Mouse (Mus musculus): Measurements from ENCODE around the gene Hbq1a.
A peak's percentile ranks its signal among the peaks of the same experiment; 100 is the strongest.
"Not testable (repeated sequence)": the region's sequence is repeated elsewhere in the genome, so short reads cannot be mapped to it uniquely, and the experiment has no call there.

The Hbq1a gene

DNA sequence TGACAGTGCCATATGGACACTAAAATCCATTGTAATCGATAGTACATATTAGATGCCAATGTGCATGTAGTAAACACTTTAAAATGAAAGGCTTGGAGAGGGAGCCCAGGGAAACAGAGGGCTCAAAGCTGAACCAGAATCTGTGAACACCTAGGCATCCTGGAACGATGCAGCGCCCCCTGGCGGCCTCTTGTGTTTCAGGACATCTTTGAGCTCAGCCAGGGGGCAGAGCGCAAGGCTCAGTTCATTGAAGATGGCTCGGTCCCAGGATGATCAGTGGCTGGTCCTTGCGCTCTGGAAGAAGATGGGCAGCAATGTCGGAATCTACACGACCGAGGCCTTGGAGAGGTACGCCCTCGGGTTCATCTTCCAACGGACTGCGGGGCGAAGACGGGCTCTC lies at the start of gene Hbq1a:
TSS of gene Hbq1a (plus strand) at position 205 of the 400 bp plus-strand sequence.
- DNase-seq (ENCODE audit: low spot score in 2 of 2): peak; percentile 35 to 58

DNA sequence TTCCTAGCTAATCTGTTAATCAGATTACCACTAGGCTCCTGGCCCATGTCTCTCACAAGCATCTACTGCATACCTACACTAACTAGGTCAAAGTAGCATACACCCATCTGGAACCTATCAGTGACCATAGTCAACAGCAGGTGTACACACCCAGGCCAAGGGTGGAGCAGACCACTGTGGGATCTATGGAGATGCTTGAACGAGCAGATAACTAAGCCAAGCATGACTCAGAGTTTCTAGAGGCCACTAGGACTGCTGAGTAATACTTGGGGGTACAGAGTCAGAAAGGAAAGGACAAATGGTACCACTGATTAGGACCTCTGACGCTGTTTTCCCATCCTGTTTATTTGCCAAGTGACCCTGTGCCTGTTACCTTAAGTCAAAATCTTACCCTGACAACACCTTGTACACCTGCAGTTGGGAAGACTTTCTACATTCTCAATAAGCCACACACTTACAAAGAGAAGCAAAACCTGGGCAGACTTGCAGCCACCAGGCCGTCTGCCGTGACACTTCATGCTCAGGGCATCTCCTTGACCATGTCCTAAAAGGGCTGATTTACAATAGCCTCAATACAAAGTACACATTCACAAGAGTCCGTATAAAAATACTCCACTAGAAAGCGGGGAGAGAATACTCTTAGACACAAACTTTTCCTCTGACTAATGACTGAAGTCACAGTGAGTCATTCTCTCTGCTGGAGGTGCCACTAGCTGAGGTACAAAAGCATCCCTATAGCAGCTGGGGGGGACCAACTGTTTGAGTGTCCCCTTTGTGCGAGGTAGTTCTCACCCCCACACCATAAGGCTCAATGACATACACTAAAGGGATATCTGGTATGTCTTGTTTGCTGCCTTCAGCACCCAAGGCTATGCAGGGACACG lies 48.7 kb upstream of the Hbq1a start:
- DNase-seq (ENCODE audit: low spot score in 2 of 2): no peak

DNA sequence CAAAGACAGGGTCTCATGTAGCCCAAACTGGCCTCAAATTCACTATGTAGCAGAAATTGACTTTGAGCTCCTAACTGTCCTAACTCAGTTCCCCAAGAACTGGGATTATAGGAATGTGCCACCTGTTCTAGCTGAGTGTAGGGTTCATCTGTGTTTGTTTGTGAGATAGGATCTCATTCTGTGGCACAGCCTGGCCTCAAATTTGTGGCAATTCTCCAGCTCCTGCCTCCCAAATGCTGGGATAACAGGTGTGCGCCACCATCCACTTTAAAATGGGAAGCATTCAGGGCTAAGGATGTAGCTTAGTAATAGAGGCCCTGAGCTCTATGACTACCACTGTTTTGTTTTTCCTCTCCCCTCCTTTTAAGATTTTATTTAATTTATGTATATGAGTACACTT lies 46.7 kb upstream of the Hbq1a start:
- no peak for DNase-seq (ENCODE audit: low spot score in 2 of 2)

DNA sequence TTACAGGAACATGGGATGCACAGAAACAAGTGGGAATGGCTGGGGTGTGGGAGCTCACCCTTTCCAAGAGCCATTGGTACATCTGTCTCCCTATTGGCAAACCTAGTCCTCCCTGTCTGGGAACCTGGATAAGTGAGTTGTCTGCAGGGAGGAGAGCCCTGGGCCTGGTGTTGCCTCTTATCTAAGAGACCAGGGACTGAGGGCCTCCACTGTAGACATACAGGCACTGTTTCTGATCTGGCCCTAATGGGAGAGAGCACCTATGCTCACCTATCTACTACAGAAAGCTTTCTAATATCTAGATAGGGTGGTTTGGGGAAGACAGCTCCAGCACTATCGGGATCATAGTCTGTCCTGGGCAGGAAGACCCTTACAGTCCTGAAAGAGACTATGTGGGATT lies 43.7 kb upstream of the Hbq1a start:
- DNase-seq (ENCODE audit: low spot score in 2 of 2): no peak

DNA sequence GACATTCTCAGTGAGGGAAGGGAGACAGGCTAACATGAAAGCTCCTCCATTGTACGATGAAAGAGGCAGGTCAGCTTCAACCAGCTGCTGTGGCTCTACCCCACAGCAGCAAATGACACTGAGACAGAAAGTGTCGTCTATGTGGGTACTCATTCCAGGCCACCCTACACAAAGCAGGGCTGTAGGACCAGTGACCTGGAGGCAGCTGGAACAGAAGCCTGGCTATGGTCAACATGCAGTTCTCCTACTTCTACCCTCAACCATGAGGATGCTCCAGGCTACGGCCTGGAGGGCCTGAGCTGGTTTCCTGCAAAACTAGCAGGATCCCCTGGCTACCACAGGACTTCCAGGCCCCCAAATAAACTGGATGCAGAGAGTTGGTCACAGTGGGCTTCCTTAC lies 43.3 kb upstream of the Hbq1a start:
- DNase-seq (ENCODE audit: low spot score in 2 of 2): no peak

DNA sequence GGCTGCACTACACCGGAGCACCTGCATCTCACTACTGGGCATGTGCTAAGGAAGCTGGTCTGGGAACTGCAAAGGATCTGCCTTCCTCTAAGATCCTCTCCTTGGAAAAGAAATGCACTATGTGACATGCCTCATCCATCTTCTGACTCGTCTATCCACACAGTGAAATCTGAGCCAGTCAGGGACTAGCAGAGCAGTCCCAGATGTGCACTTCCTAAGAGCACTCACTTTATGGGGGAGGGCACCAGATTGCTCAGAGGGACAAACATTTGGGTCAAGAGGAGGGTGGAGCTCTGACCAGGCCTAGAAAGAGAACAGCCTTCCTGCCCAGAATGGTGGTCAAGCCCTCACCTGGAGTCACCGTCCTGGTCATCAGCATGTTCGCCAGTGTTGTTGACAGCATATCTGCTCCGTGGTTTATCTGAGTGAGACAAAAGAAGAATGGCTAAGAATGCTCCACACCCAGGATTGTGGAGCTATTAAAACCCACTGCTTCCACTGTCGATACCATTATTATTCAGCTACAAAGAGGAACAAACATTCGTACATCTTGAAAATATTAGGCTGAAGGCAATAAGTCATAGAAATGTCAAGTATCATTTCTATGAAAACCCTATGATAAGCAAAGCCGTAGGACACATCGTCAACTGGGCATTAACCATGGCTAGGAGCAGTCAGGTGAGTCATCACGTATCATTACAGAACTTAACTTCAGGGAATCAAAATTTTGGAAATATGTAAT lies 37.0 kb upstream of the Hbq1a start:
- DNase-seq (ENCODE audit: low spot score in 2 of 2): no peak

DNA sequence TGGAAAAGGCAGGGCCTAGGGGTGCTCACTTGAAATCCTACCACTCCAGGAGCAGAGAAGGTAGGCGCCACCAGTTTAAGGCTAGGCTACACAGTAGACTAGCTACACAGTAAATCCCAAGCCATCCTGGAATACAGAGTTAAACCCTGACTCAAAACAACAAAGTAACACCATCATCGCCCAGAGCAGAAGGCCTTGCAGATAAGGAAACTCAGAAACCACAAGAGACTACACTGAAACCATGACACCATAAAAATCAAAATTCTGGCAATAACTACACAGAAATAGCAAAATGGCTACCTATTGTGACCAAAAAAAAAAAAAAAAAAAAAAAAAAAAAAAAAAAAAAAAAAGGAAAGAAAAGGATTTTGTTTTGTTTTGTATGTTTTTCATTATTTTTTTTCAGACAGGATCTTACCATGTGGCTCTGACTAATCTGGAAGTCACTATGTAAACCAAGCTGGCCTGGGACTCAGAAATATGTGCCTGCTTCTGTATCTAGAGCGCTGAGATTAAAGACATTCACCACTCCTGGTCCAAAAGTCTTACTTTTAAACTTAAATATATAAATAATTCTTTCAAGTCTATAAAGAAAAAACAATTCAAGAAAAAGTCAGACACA lies 34.6 kb upstream of the Hbq1a start:
- DNase-seq (ENCODE audit: low spot score in 2 of 2): no peak

DNA sequence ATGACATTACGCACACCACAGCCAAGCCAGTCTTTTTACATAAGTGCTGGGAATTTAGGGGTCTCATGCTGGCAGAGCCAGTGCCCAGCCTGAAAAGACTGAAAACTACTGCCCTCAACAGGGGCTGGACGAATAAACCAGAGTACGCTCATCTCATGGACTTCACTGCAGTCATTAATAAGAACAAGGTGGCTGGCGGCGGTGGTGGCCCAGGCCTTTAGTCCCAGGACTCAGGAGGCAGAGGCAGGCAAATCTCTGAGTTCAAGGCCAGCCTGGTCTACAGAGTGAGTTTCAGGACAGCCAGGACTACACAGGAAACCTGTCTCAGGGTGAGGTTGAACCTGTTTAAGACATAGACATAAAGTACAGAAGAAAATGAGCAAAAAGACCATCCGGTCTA lies 33.7 kb upstream of the Hbq1a start:
- no peak for DNase-seq (ENCODE audit: low spot score in 2 of 2)

DNA sequence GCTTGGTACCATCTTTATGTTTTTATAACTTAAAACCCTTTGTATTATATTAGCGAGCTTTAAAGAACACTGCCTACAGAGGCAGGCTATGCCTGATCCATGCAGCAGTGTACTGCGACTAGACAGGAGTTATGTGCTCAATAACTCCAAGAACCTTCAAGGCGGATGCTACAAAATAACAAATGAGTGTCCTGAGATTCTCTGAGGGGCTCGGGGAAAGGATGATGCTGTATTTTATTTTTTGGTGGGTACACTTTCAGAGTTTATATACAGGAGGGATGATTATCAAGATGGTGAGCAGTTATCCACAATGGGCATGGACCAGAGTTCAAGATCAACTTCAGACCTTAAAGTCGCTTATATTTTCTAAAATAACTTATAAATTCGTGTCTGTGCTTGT lies 33.1 kb upstream of the Hbq1a start:
- DNase-seq (ENCODE audit: low spot score in 2 of 2): no peak

DNA sequence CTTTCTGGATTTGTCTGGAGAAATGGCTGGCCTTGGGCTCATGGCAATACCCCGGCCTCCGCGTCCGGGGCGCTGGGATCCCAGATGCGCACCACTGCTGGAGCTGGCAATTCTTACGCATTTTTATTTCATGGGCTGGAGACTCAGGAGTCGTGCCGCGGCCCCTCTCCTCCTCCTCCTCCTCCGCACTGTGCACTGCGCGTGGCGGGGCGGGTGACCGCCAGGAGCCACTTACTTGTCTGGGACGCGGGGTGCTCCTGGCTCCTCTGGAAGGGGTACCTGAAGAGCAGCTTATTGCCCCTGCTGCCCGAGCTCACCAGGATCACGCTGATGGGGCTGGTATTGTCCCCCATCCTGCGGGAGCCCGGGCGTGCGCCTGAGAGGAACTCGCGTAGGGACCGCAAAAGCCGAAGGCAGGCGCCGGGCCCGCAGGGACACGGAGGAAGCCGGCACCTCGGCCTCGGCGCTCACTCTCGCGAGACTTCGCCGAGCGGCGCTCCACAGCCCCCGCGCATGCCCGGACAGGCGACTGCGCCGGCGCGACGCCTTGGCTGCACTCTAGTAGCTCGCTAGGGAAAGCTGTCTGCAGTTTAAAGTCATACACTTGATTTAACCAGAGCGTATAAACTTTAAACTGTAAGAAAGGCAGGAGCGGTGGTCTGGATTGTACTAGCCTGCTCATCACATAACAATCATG lies 32.5 kb upstream of the Hbq1a start, which contains the start of gene Nprl3:
TSS of gene Nprl3 (minus strand) at position 520 of the 697 bp plus-strand sequence.
- DNase-seq (ENCODE audit: low spot score in 2 of 2): peak; percentile 93

DNA sequence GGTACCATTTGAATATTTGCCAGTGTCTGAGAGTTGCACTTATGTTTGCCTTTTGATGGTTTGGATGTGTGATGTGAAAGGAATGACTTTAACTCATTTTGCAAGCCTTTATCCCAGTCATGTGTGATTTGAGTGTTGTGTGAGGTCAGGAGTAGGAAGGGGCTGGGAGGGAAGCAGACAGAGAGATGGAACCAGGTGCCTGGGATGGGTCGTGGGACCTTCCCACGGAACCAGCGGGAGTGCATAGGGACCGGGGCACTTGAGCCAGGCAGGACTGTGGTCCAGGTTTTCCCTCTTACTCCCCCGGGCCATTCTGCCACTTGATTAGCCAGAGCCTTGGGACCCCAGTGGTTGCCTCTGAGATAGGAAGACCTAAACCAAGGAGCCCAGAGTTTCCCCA lies 31.9 kb upstream of the Hbq1a start:
- no peak for DNase-seq (ENCODE audit: low spot score in 2 of 2)

DNA sequence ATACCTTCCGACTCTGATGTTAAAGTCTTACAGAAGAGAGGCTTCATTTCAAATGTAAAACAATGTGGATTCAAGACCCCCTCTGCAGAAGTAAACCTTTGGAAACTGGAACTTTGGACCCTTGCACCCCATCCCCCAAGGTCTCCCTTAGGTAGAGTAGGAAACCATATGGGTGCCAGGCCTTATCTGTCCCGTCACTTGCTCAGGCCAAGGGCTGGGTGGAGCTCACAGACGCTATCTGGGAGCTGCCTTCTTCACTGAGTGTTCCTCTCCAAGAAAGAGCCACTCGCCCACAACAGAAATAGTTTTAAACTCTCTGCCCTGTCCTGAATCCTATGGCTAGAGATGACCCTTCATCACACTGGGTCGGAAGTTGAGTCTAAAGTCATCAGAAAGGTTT lies 30.9 kb upstream of the Hbq1a start:
- DNase-seq (ENCODE audit: low spot score in 2 of 2): no peak

DNA sequence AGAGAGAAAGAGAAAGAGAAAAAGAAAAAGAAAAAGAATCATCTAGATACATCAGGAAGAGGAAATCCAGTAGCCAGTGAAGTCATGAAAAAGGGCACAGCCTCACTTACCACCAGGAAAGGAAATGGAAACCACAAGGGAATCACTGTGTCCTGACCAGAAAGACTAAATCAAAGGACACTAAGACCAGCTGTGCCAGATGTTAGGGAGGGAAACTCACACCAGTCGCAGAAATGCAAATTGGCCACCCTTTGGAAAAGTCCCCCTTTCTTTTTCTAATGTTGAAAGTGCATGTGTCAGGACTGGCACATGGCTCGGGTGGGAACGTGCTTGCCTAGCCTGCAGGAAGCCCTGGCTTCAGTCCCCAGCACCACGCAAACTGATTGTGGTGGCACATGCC lies 28.7 kb upstream of the Hbq1a start:
- no peak for DNase-seq (ENCODE audit: low spot score in 2 of 2)

DNA sequence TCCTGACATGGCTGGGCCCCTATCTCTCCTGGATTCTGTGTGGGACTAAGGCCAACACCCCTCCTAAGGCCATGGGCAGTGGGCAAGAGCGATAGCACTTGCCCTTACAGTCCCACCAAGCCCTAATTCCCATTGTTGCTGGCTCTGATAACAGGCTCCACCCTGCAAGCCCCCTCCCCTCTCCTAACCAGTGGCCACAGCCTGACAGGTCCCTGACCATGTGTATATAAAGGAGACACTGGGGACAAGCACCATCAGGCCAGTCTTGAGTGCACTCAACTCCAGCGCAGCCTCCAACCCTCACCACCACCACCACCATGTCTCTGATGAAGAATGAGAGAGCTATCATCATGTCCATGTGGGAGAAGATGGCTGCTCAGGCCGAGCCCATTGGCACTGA lies 23.5 kb upstream of the Hbq1a start, which contains the start of gene Hba-x:
TSS of gene Hba-x (plus strand) at position 54 of the 400 bp plus-strand sequence.
- DNase-seq (ENCODE audit: low spot score in 2 of 2): no peak

DNA sequence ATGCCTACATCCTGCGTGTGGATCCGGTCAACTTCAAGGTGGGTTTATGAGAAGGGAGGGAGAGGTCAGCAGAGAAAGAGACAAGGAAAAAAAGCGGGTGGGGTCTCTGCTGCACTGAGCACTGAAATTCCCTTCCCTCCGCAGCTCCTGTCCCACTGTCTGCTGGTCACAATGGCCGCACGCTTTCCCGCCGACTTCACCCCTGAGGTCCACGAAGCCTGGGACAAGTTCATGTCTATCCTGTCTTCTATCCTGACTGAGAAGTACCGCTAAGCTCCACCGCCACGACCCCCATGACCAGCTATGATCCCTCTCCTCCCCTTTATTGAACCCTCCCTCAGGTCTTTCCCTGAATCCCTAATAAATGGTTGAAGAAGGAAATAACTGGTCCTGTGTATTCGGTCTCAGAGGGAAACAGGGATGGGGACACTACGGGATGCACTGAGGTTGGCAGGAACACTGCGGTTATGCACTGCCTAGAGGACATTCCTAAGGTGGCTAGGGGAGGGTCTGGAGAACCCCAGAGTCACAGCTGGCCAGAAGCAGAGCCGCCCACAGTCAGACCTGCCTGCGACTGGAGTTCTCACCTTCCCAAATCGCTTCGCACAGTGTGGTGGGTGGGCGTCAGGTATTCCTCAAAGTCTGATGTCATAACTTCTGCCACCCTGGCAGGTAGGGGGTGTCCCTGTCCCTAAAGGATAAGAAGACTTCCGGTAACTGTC lies 22.0 kb upstream of the Hbq1a start:
- DNase-seq (ENCODE audit: low spot score in 2 of 2): no peak

DNA sequence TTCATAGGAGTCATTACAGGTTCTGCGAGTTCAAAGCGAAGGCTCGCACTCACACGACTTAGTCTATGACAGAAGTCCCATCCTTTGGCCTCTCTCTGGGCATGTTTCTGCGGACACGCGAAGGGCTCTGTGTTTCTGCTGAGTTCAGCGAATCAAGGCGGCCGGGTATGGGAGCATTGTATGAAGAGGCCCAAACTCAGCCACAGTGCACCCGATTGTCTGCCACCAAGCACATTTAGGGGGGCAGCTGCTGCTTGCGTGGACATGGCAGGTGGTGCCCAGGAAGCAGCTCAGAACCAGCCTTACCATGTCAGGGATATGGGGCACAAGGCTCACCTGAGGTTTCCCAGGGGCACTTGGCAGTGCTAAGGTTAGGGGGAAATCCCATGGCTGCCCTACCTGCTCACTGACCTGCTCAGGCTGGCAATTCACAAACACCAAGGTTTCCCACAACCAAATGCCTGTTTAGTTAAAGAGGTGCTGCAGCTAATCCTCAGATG lies 21.4 kb upstream of the Hbq1a start:
- no peak for DNase-seq (ENCODE audit: low spot score in 2 of 2)

DNA sequence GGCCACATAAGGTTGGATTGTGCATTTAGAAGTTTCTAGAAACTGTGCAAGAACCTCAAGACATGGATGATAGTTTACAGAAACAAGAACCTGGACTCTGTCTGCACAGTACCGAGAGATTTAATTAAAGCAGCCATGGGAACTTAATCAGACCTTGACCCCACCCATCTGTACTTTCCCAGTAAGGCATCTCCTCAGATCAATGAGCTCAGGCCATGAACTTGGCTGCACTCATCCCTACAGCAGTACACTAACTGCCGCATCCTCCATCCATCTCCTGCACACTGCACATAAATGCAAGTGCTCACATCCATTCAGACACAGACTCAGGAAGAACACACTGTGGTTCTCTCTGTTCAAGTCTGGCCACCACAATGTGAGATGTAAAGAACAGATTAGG lies 19.2 kb upstream of the Hbq1a start:
- DNase-seq (ENCODE audit: low spot score in 2 of 2): no peak

DNA sequence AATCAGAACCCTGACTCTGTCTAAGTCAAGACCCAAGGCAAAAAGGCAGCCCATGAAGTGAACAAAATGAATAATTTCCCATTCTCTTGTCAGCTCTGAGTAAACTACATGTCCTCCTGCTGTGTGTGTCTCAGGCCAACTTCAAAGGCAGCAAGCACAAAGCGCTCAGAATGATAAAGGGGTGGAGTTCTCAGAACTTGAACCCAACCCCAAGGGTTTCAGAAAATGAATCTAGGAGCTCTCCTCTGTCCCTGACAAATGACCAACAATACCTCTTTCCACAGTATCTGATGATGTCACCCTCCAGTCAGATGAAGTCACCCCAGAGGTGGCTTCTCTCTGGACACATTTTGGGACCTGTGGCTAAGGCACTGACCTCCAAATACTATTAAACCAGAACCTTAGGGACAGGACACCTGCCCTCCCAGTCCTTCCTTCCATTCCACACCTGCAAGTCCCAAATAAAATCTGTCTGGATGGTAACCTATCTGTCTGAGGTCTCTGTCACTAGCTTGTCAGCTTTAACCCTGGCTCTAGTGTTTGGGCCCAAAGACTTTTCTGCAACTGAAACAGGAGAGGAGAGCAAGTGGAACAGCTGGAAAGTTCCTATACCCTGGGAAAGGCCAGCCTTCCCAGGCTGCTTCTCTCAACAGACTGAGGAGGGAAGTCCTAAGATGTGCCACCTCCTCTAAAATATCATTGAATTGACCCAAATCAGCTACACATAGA lies 18.3 kb upstream of the Hbq1a start:
- no peak for DNase-seq (ENCODE audit: low spot score in 2 of 2)

DNA sequence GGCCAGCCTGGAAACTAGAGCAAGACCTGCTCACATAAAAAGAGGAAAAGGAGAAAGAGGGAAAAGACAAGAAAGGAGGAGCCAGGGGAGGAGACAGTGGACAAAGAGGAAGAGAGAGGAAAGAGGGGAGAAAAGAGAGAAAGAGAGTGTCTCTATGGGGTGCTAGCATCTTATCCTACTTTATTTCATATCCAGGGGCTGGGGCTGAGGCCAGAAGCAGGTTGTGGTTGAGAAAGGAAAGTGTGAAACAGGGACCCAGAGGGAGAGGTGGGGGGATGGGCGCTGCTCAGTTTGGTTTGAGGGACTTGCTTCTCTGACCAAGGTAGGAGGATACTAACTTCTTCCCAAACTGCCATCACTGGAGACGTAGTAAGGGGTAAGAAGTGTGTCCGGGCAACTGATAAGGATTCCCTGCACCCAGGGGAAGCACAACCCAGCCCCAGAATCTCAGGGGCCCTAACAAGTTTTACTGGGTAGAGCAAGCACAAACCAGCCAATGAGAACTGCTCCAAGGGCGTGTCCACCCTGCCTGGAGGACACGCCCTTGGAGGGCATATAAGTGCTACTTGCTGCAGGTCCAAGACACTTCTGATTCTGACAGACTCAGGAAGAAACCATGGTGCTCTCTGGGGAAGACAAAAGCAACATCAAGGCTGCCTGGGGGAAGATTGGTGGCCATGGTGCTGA lies 16.6 kb upstream of the Hbq1a start, which contains the start of gene Hba-a1:
TSS of gene Hba-a1 (plus strand) at position 421 of the 687 bp plus-strand sequence.
- DNase-seq (ENCODE audit: low spot score in 2 of 2): not testable (repeated sequence)

DNA sequence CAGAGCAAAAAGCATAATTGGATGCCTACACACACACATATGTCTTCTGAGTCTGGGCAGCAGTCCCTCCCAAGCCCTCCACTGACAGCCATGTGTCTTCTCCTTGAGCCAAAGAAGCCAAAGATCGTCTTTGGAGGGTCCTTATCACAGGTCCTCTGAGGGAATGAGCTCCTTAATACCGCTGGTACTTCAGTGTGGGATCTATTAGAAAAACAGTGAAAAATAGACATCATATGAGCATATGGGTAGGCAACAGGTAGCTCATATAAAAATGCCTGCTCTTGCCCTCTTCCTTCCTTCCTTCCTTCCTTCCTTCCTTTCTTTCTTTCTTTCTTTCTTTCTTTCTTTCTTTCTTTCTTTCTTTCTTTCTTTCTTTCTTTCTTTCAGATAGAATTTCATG lies 15.3 kb upstream of the Hbq1a start:
- not testable (repeated sequence) for DNase-seq (ENCODE audit: low spot score in 2 of 2)

Measured in right cerebral cortex, postnatal 36 days (tissue).